Mouse (Mus musculus): ENCODE measurements around the gene Chrne. TPM values are rescaled to one million over a fixed set of nuclear protein-coding genes. Genes with fewer than 3 reads are reported as not detected.

Chrne gene
- total RNA-seq, 2 experiments from 2014 or later: not detected

DNA sequence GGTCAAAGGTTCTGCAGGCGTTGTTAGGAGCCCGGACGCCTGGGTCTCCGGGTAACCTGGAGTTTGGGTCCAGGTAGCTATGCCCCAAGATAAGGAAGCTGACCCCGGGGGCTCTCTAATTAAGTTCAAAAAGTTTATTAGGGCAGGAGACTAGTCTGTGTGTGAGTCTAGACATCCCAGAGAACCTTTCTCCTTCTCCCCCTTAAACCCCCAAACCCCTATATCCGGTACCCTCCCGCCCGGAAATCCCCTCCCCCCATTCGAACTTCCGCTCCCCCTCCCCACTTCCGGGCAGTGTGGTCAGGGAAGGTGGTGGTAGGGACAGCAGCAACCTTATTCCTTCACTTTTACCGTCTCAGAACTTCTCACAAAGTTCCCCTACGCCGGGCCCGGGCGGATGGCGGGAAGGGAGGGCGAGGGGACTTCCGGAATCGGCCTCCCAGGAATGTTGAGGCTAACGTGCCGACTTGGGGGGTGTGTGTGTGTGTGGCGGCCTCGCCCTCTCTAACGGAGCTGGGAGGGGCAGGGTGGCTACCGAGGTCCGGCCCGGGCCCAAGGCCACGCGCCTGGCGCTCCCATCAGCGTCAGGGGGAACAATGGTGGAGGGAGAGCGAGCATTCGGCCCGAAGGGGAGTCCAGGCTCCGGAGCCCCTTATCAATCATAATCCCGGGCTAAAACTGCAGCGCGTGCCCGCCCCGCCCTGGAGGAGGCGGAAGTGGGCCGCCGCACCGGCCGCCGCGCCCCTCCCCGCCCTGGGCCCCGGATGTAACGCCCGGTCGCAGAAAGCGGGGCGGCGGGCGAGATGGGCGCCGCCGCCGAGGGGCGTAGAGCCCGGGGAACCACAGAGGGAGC lies 34.6 kb upstream of the Chrne start:
- intact Hi-C loops (cut with DNase I): loop anchor here (2.0 kb wide), 1 partner anchor 15 kb away; the partner anchor contains the start of gene Spag7
- peak; percentile 55 to 56 for DNase-seq (ENCODE audit: low spot score in 2 of 2)

DNA sequence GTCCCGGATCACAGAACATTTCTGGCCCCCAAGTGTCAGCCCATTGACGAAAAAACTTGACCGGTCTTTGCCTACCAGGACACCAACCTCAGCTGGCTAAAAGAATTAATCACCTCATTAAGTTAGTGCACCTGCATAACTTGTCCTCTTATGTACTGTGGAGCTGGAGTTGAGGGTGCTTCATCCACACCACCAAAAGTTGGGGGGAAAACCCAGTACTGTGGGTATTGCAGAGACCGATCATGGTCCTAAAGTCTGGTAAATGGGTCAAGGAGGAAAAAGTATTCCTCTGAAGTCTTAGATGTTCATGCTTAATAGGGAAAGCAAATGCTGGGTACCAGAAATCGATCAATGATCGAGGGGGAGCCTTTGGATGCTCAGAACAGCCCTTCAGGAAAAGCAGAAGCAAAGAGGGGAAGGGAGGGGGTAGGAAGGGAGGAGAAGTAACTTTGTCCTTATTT lies 33.9 kb upstream of the Chrne start:
- intact Hi-C loops (cut with DNase I): no loop called here
- no peak for DNase-seq (ENCODE audit: low spot score in 2 of 2)

DNA sequence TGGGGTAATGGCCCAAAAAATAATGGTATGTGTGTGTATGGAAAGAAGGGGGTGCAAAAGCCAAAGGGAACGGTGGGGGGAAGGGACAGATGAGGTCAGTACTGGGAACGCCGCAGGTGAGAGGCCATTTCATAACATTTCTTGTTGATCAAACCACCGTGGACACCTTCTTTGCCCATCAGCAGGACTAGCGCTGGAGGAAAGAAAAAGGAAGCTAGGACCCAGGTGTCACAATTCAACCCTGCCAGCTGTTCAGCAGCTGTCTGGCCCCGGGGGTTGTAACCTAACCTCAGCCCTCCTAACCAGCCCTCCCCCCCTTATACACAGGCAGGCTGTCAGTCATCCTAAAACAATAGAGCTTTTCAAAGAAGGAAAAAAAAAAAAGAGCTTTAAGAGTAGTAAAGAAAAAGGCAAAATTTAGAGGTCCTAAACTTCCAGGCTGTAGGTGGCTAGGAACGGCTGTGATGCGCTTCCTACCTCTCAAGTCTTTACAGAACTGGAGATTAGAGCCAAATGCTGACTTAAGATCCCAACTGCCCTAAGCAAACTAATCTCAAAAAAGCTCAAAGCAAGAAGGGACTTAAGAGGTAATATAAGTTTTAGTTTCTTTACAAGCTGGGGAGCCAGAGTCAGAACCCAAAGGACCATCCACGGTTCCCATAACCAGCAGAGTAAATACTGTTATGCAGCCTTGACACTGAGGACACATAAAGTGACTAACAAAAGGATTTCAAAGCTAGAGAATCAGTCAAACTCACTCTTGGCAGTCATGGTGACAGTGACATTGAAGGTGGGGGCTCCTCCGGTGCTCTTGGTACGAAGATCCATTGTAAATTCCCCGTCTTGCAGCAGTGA lies 33.2 kb upstream of the Chrne start:
- DNase-seq (ENCODE audit: low spot score in 2 of 2): no peak
- intact Hi-C loops (cut with DNase I): no loop called here

DNA sequence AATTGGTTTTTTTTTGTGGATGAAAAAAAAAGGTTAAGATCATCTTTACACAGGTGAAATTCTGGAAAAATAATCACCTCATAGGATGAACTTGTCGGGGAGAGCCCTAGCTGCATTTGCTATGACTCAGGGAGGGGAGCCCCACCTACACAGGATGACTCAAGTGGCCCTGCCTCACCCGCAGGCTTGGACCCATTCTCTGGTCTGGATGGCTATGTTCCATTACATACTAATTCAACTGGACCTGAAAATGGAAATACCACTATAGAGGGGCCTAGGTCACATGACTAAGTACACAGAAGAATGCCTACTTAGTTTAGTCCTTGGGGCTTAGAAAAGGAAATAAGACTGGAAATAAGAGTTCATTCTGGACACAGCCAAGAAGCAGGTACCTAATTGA lies 32.4 kb upstream of the Chrne start:
- intact Hi-C loops (cut with DNase I): no loop called here
- DNase-seq (ENCODE audit: low spot score in 2 of 2): no peak

DNA sequence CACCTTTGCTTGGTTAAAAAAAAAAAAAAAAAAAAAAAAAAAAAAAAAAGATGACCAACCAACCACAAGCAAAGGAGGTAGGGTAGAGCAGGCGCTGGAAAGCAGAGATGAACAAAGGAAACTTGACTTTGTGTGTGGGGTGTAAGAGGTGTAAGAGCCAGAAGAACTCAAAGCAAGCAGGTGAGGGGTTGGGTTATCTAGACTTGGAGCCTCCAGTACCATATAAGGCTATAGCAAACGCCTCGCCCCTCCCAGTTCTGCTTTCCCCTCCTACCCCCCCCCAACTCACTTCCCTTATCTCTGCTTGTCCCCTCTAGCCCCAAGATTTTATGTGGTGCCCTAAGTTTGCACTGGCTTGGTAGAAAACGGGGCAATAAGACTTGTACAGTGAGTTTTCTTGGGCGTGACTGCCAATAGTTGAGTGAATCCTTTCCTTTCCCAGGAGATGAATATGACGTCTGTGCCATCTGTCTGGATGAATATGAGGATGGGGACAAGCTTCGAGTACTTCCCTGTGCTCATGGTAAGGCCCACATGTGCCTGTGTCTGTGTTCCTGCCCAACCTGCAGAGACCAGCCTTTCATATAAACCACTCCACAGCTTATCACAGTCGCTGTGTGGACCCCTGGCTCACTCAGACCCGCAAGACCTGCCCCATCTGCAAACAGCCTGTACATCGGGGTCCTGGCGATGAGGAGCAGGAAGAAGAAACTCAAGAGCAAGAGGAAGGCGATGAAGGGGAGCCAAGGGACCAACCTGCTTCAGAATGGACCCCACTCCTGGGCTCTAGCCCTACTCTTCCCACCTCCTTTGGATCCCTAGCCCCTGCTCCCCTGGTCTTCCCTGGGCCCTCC lies 31.5 kb upstream of the Chrne start:
- intact Hi-C loops (cut with DNase I): no loop called here
- no peak for DNase-seq (ENCODE audit: low spot score in 2 of 2)

DNA sequence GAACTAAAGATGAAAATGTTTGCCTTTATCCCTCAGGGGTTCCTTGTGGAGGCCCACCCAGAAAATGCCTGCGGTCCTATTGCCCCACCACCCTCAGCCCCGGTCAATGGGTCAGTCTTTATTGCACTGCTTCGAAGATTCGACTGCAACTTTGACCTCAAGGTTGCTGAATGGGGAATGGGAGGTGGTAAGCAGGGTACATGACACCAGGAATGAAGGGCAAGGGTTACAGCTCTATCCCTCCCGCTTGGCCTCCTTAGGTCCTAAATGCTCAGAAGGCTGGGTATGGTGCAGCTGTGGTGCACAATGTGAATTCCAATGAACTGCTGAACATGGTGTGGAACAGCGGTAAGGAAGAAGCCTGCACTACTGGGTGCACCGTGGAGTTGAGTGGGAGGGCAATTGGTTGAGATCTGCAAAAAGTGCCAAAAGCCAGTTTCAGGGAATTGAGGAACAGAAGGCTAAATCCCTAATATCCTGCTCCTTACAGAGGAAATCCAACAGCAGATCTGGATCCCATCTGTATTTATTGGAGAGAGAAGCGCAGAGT lies 30.2 kb upstream of the Chrne start:
- intact Hi-C loops (cut with DNase I): no loop called here
- DNase-seq (ENCODE audit: low spot score in 2 of 2): no peak

DNA sequence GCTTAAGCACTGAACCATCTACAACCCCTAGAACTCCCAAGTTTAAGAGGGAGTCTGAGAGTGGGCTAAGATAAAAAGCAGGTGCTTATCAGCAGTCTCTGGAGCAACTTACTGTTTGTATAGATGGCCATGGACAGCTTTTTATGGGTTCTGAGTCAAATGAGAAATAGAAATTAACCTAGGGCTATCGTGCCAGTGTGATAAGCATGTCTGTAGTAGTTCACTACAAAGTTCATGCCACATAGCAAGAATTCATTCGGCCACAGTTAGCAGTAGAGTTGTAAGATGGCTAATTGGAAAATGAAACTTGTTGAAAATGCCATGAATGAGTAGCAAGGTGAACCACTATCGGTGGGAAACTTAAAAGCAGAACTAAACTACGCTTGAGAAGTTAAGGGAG lies 29.5 kb upstream of the Chrne start:
- intact Hi-C loops (cut with DNase I): no loop called here

DNA sequence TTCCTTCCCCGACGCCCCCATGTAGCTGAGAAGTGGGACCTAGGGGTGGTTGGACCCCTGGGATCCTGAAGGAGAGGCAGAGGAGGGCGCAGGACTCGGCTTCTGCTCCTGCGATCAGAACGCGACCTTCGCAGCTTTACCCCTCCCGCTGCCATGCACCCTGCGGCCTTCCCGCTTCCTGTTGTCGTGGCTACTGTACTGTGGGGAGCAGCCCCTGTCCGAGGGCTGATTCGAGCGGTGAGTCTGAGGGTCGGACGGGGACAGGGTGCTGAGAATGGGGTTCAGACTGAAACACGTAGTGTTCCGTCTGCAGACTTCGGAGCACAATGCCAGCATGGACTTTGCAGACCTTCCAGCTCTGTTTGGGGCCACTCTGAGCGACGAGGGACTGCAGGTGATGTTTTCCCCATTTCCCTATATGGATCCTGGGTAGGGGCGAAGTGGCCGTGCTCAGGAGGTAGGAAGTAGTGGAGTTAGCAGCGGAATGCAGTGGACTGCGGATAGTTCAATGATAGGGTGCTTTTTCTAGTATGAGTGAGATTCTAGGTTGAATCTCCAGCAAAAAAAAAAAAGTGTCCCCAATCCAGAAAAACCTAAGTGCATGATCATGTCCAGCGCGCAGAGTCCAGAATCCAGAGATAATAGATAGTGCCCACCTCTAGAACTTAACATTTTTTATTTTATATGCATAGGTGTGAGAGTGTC lies 28.9 kb upstream of the Chrne start:
- intact Hi-C loops (cut with DNase I): no loop called here
- DNase-seq (ENCODE audit: low spot score in 2 of 2): peak in 1 of 2 experiments; percentile 42

More for the DNA sequence above, 29.5 kb upstream of the Chrne start:
- no peak for DNase-seq (ENCODE audit: low spot score in 2 of 2)

DNA sequence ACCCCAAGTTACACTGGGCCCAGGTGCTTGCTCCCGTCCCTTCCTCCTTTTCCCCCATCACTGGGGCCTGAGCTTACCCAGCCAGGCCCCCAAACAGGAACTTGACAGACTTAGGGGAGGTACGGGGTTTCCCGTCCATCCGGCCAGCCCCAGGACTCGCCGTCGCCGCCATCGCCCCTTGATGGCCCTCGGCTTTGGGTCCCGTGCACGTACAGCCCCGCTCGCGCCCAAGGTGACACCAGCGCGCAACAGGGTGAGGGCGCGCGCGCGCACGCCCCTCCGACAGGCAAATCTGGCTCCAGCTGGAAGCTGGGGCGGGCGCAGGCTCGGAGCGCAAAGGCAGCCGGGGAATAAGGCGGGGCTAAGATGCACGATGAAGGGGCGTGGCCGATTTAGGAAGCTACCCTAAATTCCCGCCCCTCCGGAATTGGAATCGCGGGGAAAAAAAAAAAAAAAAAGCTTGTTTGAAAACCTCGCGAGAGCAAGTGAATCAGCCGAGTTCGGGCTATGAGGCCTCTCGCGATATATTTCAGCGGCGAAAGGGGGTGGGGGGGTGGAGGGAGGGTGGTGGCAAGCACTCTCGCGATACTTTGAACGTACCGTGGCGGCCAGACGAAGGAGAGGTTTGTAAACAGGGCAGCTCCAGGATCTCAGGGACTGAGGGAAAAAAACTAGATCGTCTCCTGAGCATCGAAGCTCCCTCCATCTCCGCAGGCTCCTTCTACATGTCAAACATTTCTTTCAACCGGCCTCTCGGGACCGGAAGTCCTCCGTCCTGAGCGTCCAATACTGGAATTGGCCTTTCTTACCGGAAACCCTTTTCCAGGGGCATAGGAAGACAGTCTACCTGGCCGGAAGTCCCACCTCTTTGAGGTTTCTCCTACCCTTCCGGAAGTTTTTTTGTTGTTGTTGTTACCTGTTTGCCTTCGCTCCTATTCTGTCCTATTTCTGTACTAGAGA lies 28.0 kb upstream of the Chrne start, which contains the start of the genes Rnf167 and Slc25a11:
Gene Rnf167, plus strand, starts transcription at position 545 of the 960 bp plus-strand sequence.
Gene Slc25a11, minus strand, starts transcription at position 789 of the 960 bp plus-strand sequence.
- intact Hi-C loops (cut with DNase I): no loop called here
- DNase-seq (ENCODE audit: low spot score in 2 of 2): peak; percentile 94 to 95

DNA sequence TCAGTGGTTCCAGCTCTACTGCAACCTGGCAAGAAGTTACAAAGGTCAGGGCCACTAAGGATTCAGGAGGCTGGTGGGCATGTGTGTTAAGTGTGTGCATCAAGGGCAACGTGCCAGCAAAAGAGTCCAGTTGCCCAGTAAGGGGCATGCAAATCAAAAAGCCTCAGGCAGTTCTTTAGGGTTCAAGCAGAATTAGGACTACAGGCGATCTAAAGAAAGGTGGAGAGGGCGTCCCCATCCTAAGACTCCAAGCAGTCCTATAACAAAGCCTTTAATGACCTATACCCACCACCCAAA lies 27.2 kb upstream of the Chrne start:
- intact Hi-C loops (cut with DNase I): no loop called here
- no peak for DNase-seq (ENCODE audit: low spot score in 2 of 2)

DNA sequence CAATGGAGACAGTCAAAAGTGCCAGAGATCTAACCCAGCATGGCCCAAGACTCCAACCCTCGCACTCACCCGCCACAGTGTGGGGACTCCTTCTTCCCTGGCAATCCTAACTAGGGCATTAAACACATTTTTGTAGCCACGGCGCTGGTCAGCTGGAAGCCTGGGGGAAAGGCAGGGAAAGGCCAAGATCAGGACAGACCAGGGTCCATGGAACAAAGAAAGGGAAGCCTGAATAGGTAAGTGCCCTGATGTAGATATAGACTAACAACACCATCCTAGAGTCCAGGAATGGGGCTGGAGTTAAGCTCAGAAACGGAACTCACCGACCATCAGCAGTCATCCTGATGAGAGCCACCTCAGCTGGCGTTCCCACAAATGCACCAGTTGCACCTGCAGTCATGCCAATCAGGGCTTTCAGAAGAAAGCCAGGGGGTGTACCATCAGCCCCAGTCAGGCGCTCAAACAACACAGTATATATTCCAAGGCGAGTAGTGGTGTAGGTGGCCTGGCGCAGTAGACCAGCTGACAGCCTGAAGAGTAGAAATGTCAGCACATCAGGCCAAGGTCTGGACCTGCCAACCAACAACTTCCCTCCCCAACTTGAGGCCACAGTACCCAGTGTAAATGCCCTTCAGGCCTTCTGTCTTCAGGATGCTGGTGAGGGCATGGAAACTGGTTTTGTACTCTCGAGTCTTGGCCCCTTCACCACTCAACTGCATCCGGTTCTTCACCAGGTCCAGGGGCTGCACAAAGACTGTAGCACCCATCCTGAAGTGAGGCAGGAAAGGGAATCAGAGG lies 26.6 kb upstream of the Chrne start:
- DNase-seq (ENCODE audit: low spot score in 2 of 2): no peak
- intact Hi-C loops (cut with DNase I): no loop called here

DNA sequence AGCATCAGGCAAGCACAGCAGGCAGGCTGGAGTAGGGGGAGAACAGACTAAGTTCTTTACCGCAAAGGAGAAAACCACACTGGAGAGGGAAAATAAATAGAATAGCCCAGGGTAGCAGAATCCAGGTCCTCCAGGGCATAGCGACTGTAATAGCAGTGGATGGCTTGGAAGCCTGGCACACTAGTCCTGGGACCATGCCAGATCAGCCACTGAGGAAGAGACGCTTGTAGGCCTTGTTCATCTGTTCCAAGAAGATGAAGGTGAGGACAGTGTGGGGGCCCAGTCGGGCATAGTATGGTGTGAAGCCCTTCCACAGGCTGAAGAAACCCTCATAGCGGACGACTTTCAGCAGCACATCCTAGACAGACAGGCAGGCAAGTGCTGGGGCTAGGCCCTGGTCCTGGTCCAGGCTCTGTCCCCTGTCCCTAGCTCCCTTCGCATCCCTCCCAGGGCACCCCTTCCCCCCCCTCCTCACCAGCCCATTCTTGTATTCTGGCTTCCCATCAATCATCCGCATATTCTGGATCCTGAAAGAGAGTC lies 25.6 kb upstream of the Chrne start:
- intact Hi-C loops (cut with DNase I): no loop called here

DNA sequence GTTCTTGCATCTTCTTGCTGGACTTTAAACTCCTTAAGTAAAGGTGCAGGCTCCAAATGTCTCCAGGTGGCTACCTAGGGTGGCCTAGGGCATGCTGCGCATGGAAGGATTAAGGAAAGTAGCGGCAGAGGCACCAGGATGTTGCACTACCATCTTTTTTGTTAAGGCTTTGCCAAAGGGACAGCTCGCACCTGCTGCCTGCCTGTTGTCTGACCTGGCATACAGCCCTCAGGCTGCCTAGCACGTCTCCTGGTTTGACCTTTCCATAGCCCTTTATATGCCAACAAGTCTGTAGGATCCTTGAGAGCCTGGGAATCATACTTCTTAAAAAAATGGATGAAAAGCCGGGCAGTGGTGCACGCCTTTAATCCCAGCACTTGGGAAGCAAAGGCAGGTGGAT lies 24.0 kb upstream of the Chrne start:
- DNase-seq (ENCODE audit: low spot score in 2 of 2): no peak
- intact Hi-C loops (cut with DNase I): no loop called here

More for the DNA sequence above, 25.6 kb upstream of the Chrne start:
- no peak for DNase-seq (ENCODE audit: low spot score in 2 of 2)

DNA sequence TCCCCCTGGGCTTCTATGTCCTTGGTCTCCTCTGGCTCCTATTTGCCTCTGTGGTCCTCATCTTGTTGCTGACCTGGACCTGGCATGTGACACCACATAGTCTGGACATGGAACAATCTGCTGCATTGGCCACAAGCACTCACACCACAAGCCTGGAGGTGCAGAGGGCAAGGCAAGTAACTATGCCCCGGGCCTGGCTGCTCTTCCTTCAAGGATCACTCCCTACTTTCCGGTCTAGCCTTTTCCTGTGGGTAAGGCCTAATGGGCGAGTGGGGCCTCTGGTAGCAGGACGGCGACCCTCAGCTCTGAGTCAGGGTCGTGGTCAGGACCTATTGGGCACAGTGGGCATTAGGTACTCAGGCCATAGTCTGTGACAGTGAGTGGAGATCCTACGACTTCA lies 22.2 kb upstream of the Chrne start:
- DNase-seq (ENCODE audit: low spot score in 2 of 2): no peak
- intact Hi-C loops (cut with DNase I): no loop called here

DNA sequence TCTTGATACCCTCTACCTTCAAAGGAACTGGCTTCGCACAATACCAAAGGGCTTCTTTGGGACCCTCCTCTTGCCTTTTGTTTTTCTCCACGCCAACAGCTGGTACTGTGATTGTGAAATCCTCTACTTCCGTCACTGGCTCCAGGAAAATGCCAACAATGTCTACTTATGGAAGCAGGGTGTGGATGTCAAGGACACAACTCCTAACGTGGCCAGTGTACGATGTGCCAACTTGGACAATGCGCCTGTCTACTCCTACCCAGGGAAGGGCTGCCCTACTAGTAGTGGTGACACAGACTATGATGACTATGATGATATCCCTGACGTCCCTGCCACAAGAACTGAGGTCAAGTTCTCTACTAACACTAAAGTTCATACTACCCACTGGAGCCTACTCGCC lies 21.0 kb upstream of the Chrne start:
- no peak for DNase-seq (ENCODE audit: low spot score in 2 of 2)
- intact Hi-C loops (cut with DNase I): no loop called here

DNA sequence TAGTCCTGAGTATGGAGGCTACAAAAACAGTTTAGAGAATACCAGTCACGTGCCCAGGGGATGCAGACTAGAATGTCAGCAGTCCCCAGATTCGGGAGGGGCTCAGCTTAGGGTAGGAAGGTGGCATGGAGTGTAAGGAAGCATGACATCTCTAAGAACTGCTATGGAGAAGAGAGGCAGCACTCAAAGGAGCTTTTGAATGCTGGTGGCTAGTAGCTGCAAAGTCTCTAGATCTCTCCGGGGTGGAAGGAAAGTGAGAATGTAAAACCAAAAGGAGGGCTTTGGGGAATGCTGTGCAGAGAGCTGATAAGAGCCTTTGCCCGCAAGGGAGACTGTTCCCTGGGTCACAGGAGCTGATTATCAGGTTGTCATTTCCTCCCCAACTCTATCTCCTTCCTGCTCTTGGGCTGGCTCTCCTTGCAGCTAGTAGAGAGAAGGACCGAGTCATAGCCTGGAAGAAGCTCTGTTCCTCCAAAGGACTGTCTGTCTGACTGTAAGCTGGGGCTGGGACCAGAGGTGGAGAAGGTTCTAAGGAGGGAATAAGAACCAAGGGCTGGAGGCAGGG lies 19.8 kb upstream of the Chrne start, which contains the start of gene Gp1ba:
Gene Gp1ba, plus strand, starts transcription at position 409 of the 565 bp plus-strand sequence.
- intact Hi-C loops (cut with DNase I): no loop called here
- DNase-seq (ENCODE audit: low spot score in 2 of 2): no peak

Measured in left cerebral cortex, postnatal 36 days (tissue).